Mouse (Mus musculus): ENCODE measurements at regions not wholly inside any gene's neighbourhood (a gene's known extent, or its start where the extent isn't known, plus 50 kb on each side); places are given as distances from the start of the nearest gene placed in this dataset.

GRCm38 (mm10) chr1:169341131-169341530, 190.1 kb downstream of the Nuf2 start:
- no peak for DNase-seq
- intact Hi-C loops (cut with DNase I): loop anchor here (10.0 kb wide), 1 partner anchor 786 kb away; no protein-coding TSS in a partner anchor

GRCm38 (mm10) chr1:169338461-169338860, 192.8 kb downstream of the Nuf2 start:
- intact Hi-C loops (cut with DNase I): no loop called here
- no peak for DNase-seq

GRCm38 (mm10) chr1:169332165-169332564, 199.1 kb downstream of the Nuf2 start:
- no peak for DNase-seq
- intact Hi-C loops (cut with DNase I): no loop called here

GRCm38 (mm10) chr1:169313241-169313640, 218.0 kb downstream of the Nuf2 start:
- intact Hi-C loops (cut with DNase I): no loop called here
- no peak for DNase-seq

GRCm38 (mm10) chr1:169283440-169283839, 247.8 kb downstream of the Nuf2 start:
- intact Hi-C loops (cut with DNase I): no loop called here
- DNase-seq: no peak

GRCm38 (mm10) chr1:169270750-169271149, 260.5 kb downstream of the Nuf2 start:
- intact Hi-C loops (cut with DNase I): no loop called here

GRCm38 (mm10) chr1:169263984-169264660, 267.1 kb downstream of the Nuf2 start:
- intact Hi-C loops (cut with DNase I): no loop called here
- no peak for DNase-seq

More at GRCm38 (mm10) chr1:169270750-169271149, 260.5 kb downstream of the Nuf2 start:
- DNase-seq: no peak

- intact Hi-C loops (cut with DNase I): no loop called here
Observed at GRCm38 (mm10) chr1:169254250-169254937, 276.9 kb downstream of the Nuf2 start.

GRCm38 (mm10) chr1:169252189-169252588, 279.1 kb downstream of the Nuf2 start:
- no peak for DNase-seq
- intact Hi-C loops (cut with DNase I): no loop called here

More at GRCm38 (mm10) chr1:169254250-169254937, 276.9 kb downstream of the Nuf2 start:
- DNase-seq: no peak

- DNase-seq: no peak
- intact Hi-C loops (cut with DNase I): no loop called here
Observed at GRCm38 (mm10) chr1:169249021-169249420, 282.2 kb downstream of the Nuf2 start.

- intact Hi-C loops (cut with DNase I): no loop called here
- DNase-seq: no peak
Observed at GRCm38 (mm10) chr1:169240377-169240776, 290.9 kb downstream of the Nuf2 start.

GRCm38 (mm10) chr1:169238671-169239090, 292.6 kb downstream of the Nuf2 start:
- no peak for DNase-seq
- intact Hi-C loops (cut with DNase I): no loop called here

- peak; percentile 10 for DNase-seq
- intact Hi-C loops (cut with DNase I): no loop called here
Observed at GRCm38 (mm10) chr1:169235276-169235681, 296.0 kb downstream of the Nuf2 start.

- DNase-seq: no peak
- intact Hi-C loops (cut with DNase I): no loop called here
Observed at GRCm38 (mm10) chr1:169233368-169233767, 297.9 kb downstream of the Nuf2 start.

- intact Hi-C loops (cut with DNase I): no loop called here
- DNase-seq: no peak
Observed at GRCm38 (mm10) chr1:169230097-169230496, 301.2 kb downstream of the Nuf2 start.

GRCm38 (mm10) chr1:169224431-169224830, 306.8 kb downstream of the Nuf2 start:
- intact Hi-C loops (cut with DNase I): no loop called here
- no peak for DNase-seq

- intact Hi-C loops (cut with DNase I): no loop called here
- no peak for DNase-seq
Observed at GRCm38 (mm10) chr1:169187658-169188057, 343.6 kb downstream of the Nuf2 start.

GRCm38 (mm10) chr1:169170405-169170804, 360.9 kb downstream of the Nuf2 start:
- intact Hi-C loops (cut with DNase I): no loop called here
- no peak for DNase-seq

GRCm38 (mm10) chr1:169168033-169168432, 363.2 kb downstream of the Nuf2 start:
- DNase-seq: no peak

GRCm38 (mm10) chr1:169166041-169166850, 365.0 kb downstream of the Nuf2 start:
- no peak for DNase-seq
- intact Hi-C loops (cut with DNase I): no loop called here

More at GRCm38 (mm10) chr1:169168033-169168432, 363.2 kb downstream of the Nuf2 start:
- intact Hi-C loops (cut with DNase I): no loop called here

GRCm38 (mm10) chr1:169160858-169161257, 370.4 kb downstream of the Nuf2 start:
- DNase-seq: no peak
- intact Hi-C loops (cut with DNase I): no loop called here
